Mouse (Mus musculus) liver, embryonic 14.5 days (tissue): ENCODE measurements around the gene Gm5415. TPM values are rescaled to one million over a fixed set of nuclear protein-coding genes. Genes with fewer than 3 reads are reported as not detected.
"Not testable (repeated sequence)": the region's sequence is repeated elsewhere in the genome, so short reads cannot be mapped to it uniquely, and the experiment has no call there.

Experiments used
- ATAC-seq: fragments of 200-750 bp; cut with Nextera tagmentation; 2 replicates; pipeline ENCODE4 v1.8.0; 2017; ENCODE audit warnings: moderate number of reproducible peaks, mild to moderate bottlenecking, moderate library complexity; ENCODE audit not compliant: insufficient read depth
- DNase-seq, 3 experiments: peaks; one replicate each; pipeline ENCODE4 v3.0.0-alpha.2; 2012 to 2013; ENCODE audit warnings: low read depth in 3 of 3, low spot score in 3 of 3
- H3K27ac ChIP-seq: fragments of 300-500 bp; sonication (generic); 2 replicates; pipeline ENCODE4 v1.5.1; 2014; ENCODE audit warnings: moderate library complexity, mild to moderate bottlenecking, control low read depth, inconsistent platforms
- H3K27me3 ChIP-seq: fragments of 300-500 bp; sonication (generic); 2 replicates; pipeline ENCODE4 v1.6.1; 2014; ENCODE audit warnings: mild to moderate bottlenecking, low read length, moderate library complexity; ENCODE audit not compliant: control insufficient read depth, insufficient read depth
- H3K36me3 ChIP-seq: fragments of 300-500 bp; sonication (generic); replicated peaks from 2 replicates; pipeline ENCODE4 v1.6.1; 2014; ENCODE audit warnings: low read depth; ENCODE audit not compliant: control insufficient read depth, insufficient read depth
- H3K4me1 ChIP-seq, 2 experiments: fragments of 200-500 bp in 1 of 2; fragments of 300-500 bp in 1 of 2; sonication (generic) in 1 of 2; replicated peaks; 2 replicates each; pipeline ENCODE4 v1.6.1; 2012 to 2014; ENCODE audit warnings: antibody characterized with exemption in 1 of 2, inconsistent platforms in 1 of 2, low read length in 1 of 2; ENCODE audit not compliant: control insufficient read depth in 2 of 2, insufficient read depth in 2 of 2
- H3K4me2 ChIP-seq: fragments of 300-500 bp; sonication (generic); 2 replicates; pipeline ENCODE4 v1.6.1; 2014; ENCODE audit warnings: low read depth, mild to moderate bottlenecking, control low read depth, moderate library complexity
- H3K4me3 ChIP-seq, 2 experiments: fragments of 200-500 bp in 1 of 2; fragments of 300-500 bp in 1 of 2; sonication (generic) in 1 of 2; 2 replicates each; pipeline ENCODE4 v1.5.1; 2012 to 2014; ENCODE audit warnings: low read depth in 2 of 2, low read length in 2 of 2, mild to moderate bottlenecking in 2 of 2, control low read depth in 1 of 2, inconsistent platforms in 1 of 2, moderate library complexity in 1 of 2; ENCODE audit not compliant: insufficient read depth in 1 of 2
- H3K9ac ChIP-seq: fragments of 300-500 bp; sonication (generic); replicated peaks from 2 replicates; pipeline ENCODE4 v1.6.1; 2014; ENCODE audit warnings: mild to moderate bottlenecking, control low read depth, moderate library complexity
- H3K9me3 ChIP-seq: fragments of 300-500 bp; sonication (generic); 2 replicates; pipeline ENCODE4 v1.6.1; 2016; ENCODE audit warnings: low read length, mixed read lengths; ENCODE audit not compliant: control insufficient read depth
- CTCF ChIP-seq: IDR thresholded peaks from 2 replicates; pipeline ENCODE4 v1.5.1; 2016; ENCODE audit warnings: antibody characterized with exemption, low read depth, control low read depth
- EP300 ChIP-seq: IDR thresholded peaks from 2 replicates; pipeline ENCODE4 v1.6.1; 2016; ENCODE audit warnings: antibody characterized with exemption, low read depth
- WGBS: fragments of 180-500 bp; shearing (Covaris S2); extraction: QIAGEN DNeasy Blood & Tissue Kit; methylation state at CpG from one replicate; pipeline ENCODE4 v1.1.7; 2014; ENCODE audit not compliant: insufficient replicate concordance; 5-methylcytosine and 5-hydroxymethylcytosine counted together
- polyA plus RNA-seq, 2 experiments: library from polyadenylated mRNA; depleted of rRNA in 1 of 2; stranded (reverse) in 1 of 2; unstranded in 1 of 2; fragments of >200 nt; fragmentation: Nextera tagmentation in 1 of 2; extraction: Ambion mirVana in 1 of 2; gene quantifications; 2 replicates each; pipeline versions ENCODE4 v1.2.1 to v1.2.3; 2012 to 2014

The Gm5415 gene
- not detected in 2 replicates for polyA plus RNA-seq (2012; rRNA removed)
- polyA plus RNA-seq (2014; fragmentation: Nextera tagmentation; extraction: Ambion mirVana) = not detected in 2 replicates

GRCm38 (mm10) chr1:32547194-32547593 is at the start of gene Gm5415:
Gene Gm5415 (minus strand): TSS chr1:32547294.
- ATAC-seq = not testable (repeated sequence)

DNA sequence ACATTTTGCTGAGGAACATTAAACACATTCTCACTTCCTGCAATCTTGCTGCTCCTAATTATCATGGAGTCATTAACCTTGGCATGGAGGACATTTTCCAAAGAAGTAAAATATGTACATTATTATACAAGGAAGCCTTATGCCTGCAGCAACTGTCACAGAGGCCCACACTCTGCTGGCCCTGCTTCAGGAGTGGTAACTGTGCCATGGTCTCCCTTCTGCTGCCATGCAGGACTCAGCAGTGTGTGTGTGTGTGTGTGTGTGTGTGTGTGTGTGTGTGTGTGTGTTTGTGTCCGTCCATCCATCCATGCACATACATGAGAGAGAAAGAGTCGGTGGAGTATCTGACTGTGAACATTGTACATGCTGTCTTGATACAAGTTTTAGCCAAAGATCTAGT is 21.8 kb upstream of the Gm5415 start:
- no peak for DNase-seq
- 74% methylated on average over 2 of the region's 2 CpGs for whole genome bisulfite sequencing

More at GRCm38 (mm10) chr1:32547194-32547593, at the start of gene Gm5415:
- H3K4me3 ChIP-seq, H3K9ac ChIP-seq, H3K27ac ChIP-seq, H3K4me1 ChIP-seq, H3K36me3 ChIP-seq, H3K4me2 ChIP-seq, DNase-seq, H3K9me3 ChIP-seq, H3K27me3 ChIP-seq: not testable (repeated sequence)
- 35% methylated on average over 2 of the region's 7 CpGs for WGBS

GRCm38 (mm10) chr1:32553925-32554324 is 6.8 kb upstream of the Gm5415 start:
- no peak overlapping the region for H3K27ac ChIP-seq
- H3K27me3 ChIP-seq = no peaks in the 10 kb centered on the region
- DNase-seq (no peak), ATAC-seq (no peak)
- H3K36me3 ChIP-seq = no peaks in the 10 kb centered on the region
- 43% methylated on average over 4 of the region's 4 CpGs for WGBS
- no peaks in the 10 kb centered on the region for H3K4me1 ChIP-seq
- no peak for TF ChIP-seq CTCF
- TF ChIP-seq EP300 = no peak
- no peak overlapping the region for H3K4me2 ChIP-seq
- no peak overlapping the region for H3K4me3 ChIP-seq
- H3K9ac ChIP-seq = no peak overlapping the region
- H3K9me3 ChIP-seq = no peaks in the 10 kb centered on the region

More for the DNA sequence above, 21.8 kb upstream of the Gm5415 start:
- no peak for ATAC-seq
- Histone ChIP-seq H3K9me3 (no peaks in the 10 kb centered on the region), H3K4me1 (no peaks in the 10 kb centered on the region), H3K36me3 (no peaks in the 10 kb centered on the region), H3K4me3 (no peak overlapping the region), H3K27ac (no peak overlapping the region), H3K4me2 (no peak overlapping the region), H3K27me3 (no peaks in the 10 kb centered on the region), H3K9ac (no peak overlapping the region)
- no peak for TF ChIP-seq EP300
- TF ChIP-seq CTCF = no peak

GRCm38 (mm10) chr1:32553459-32553858 is 6.4 kb upstream of the Gm5415 start:
- Histone ChIP-seq H3K4me2 (no peak overlapping the region), H3K27me3 (no peaks in the 10 kb centered on the region), H3K27ac (no peak overlapping the region), H3K9me3 (no peaks in the 10 kb centered on the region), H3K4me1 (no peaks in the 10 kb centered on the region), H3K9ac (no peak overlapping the region), H3K4me3 (no peak overlapping the region), H3K36me3 (no peaks in the 10 kb centered on the region)
- DNase-seq (no peak), ATAC-seq (no peak)
- TF ChIP-seq EP300 (no peak), CTCF (no peak)
- WGBS = 69% methylated on average over 3 of the region's 3 CpGs

- no peak for ATAC-seq
- DNase-seq = no peak
- Histone ChIP-seq H3K36me3 (no peaks in the 10 kb centered on the region), H3K4me1 (no peaks in the 10 kb centered on the region), H3K4me2 (no peak overlapping the region), H3K27ac (no peak overlapping the region), H3K4me3 (no peak overlapping the region), H3K9me3 (no peaks in the 10 kb centered on the region), H3K9ac (no peak overlapping the region), H3K27me3 (no peaks in the 10 kb centered on the region)
- WGBS = 68% methylated on average over 6 of the region's 6 CpGs
- TF ChIP-seq EP300 (no peak), CTCF (no peak)
Observed at GRCm38 (mm10) chr1:32503381-32503780, 43.7 kb downstream of the Gm5415 start.
